Mouse (Mus musculus) adrenal gland, postnatal 4 days (tissue): Measurements from ENCODE around the gene Oxa1l. TPM values are rescaled to one million over a fixed set of nuclear protein-coding genes. Genes with fewer than 3 reads are reported as not detected.

Experiments
- DNase-seq, 2 experiments: peaks; one replicate each; pipeline ENCODE4 v3.0.0; 2021 to 2022; ENCODE audit warnings: low spot score in 2 of 2, mixed read lengths in 2 of 2
- total RNA-seq, 2 experiments: library from RNA; stranded (reverse); gene quantifications; 2 replicates each; pipeline ENCODE4 v1.2.3; 2021

Gene Oxa1l
- total RNA-seq, 2 experiments from 2014 or later, result 147 to 149 TPM

DNA sequence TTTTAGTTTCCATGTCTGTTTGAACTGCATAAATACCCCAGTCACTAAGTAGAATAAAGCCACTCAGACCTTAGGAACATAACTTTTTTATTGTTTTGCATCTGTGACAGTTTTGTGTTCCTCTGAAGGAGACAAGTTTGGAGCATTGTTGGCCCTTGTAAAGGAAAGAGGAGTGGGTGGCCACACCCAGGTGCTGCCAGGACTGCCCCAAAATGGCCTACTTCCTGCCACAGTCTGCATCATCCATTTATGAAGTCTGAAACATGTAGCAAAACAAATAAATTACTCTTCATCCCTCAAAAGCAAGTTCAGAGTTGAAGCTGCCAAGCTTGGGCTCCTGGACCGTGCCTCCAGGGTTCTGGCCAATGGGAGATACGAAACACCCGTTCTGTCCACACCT, 8.7 kb downstream of the Oxa1l start:
- no peak for DNase-seq

DNA sequence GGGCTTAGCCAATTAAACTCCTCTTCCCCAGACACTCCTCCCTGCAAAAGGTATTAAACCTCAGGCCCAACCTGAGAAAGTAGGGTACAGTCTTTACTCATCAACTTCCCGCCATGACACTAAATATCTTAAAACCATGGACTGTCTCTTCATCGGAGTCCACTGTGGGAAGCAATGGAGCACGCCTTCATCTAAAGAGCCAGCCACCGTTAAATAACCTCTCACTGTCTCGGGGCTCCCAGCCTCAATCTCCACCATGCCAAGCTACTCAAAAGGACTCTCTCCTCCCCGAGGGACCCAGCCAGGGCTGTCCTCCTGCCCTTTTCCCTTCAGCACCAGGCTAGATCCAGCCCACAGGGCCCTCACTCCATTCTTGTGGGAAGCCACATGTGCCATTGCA, 10.0 kb downstream of the Oxa1l start:
- no peak for DNase-seq

DNA sequence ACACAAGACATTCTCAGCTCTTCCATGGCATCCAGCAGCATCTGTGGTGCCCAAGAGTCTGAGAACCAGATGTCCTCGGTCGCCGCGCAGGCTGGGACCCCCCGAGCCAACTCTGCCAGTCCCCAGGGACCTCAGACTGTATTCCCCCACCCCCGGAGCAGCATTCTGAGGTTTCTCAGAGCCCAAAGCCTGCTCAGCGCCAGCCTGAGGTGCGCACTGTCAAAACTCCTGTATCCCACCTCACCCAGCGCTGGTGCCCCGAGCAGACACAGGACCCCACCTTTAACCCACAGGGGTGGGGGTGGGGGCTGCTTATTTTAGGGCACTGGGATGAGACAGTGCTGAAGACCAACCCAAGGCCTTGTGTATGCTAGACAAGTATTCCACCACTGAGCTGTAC, 10.8 kb downstream of the Oxa1l start:
- DNase-seq, result no peak

DNA sequence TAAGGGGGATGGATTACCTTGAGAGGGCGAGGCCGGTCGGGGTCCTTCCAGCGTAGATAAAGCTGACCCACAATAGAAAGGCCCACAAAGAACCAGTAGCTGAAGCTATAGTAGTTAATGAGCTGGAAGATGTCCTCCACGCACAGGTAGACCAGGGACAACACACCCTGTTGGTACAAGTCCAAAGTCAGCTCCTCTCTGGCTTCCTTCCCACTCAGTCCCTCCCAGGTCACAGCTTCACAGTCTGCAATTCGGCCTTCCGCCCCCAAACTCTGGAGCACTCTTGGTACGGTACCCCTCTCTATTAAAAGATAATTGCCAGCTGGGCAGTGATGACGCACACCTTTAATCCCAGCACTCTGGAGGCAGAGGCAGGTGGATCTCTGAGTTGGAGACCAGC, 12.3 kb downstream of the Oxa1l start:
- DNase-seq, result no peak

DNA sequence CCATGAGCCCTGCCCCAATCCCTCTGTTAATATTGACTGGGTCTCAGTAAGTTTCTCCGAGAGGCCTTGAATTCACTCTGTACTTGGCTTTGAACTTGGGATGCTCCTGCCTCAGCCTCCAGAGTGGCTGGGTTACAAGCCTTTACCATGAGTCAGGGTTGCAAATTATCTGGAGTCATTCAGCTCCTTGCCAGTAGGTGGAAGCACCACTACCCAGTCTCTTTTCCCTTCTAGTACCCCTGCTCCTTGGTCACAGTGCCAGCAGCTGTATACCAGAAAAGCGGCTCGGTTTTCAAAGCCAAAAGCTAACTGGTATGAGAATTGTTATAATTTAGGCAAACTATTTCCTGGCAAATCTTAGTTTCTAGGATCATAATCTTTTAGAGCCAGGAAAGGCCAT, 15.3 kb downstream of the Oxa1l start:
- no peak for DNase-seq

DNA sequence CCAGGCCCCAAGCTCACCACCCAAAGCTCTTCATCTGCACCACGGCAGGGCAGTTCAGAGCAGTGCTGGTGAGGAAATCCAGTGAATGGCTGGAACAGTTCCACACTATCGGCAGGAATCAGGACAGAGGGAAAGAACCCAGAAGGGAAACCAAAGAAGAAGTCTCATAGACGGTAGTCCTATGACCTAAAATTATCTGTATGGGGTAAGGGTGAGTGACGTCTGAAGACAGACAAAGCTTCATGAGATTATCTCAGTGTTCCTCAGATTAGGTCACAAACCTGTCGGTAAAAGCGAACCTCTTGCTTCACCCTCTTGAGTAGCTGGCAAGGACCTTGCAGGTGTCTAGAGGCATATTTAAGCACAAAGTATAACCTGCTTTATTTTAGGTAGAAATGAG, 16.5 kb downstream of the Oxa1l start:
- no peak for DNase-seq

DNA sequence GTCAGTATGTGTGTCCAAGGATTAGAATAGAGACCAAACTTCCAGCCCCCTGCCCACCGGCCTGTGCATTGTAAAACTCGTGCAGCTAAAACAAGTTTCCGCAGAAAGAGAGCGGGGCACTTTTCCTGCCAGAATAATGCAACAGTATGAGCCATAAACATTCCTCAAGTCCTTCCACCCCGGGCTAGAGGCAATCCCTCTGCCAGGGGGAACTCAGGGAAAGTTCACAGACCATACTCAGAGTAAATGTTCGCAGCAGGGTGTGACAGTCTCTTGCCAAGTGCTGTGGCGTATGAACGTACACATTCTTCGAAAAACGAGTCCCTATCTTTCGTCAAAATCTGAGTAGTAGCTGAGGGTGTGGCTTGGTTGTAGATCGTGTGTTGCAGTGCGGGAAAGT, 18.9 kb downstream of the Oxa1l start:
- DNase-seq, result no peak

DNA sequence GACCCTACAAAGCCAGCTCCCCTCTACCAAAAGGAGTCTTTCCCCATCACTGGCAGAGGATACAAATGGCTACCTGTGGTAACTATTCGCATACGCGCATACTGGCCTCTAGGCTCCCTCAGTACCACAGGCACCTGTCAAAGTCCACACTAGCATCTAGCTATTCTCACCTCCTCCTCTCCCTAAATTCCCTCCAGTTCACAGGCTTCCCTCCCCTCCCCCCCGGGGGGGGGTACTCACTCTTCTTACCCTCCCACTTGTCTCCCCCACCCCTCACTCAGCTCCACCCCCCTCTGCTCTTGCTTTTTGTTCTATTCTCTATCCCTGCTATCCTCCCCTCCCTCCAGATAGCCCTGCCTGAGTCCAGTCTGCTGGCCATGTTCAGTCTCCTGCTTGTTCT, 20.0 kb downstream of the Oxa1l start:
- DNase-seq, result no peak

DNA sequence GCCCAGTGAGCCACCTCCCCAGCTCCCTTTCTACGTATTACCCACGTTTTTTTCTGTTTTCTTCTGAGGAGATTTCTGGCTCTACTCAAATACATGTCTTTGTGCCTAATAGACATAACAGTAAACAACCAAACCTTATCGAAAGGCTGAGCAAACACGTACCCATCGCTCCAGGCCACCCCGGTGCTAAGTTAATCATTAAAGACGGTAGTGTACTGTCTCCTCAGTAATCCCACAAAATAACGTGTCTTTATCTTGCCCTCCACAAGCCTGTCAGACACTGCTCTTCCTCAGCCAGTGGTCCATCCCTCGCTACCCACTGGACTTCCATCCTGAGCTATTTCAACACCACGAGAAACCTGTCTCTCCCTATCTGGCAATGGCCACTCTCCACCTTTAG, 21.2 kb downstream of the Oxa1l start:
- DNase-seq, result no peak

DNA sequence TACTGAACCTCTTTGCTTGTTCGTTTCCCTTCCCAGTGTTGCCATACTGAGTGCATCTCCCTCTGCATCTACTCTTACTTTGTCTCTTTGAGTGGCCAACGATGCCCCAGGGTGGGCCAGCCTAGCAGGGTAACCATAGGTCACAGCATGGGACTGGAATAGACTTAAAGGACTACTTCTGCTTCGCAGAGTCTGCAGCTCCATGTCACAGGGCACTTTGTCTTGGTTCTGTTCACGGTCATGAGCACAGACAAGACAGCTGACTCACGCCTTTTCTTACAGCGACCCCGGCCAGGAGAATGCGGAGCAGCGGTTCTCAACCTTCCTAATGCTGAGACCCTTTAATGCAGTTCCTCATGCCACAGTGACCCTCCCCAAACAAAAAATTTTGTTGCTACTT, 22.0 kb downstream of the Oxa1l start:
- no peak for DNase-seq

DNA sequence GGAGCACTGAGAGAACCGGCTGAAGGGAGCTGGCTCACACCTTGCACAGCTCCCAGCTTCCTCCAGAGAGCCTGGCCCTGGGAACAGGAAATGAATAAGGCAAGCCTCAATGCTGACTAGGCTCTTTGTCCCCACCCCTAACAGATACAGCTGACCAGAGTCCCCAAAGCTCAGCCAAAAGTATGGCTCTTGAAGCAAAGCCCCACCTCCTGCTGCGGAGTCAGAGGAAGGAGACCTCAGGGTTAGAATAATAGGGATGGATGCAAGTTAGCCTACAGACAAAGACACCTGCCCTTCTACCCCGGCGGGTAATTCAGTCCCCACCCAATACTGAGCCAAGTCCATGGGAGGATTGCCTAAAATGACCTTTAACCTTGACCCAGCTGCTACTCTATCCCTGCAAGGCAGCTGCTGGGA, 22.7 kb downstream of the Oxa1l start:
- no peak for DNase-seq

DNA sequence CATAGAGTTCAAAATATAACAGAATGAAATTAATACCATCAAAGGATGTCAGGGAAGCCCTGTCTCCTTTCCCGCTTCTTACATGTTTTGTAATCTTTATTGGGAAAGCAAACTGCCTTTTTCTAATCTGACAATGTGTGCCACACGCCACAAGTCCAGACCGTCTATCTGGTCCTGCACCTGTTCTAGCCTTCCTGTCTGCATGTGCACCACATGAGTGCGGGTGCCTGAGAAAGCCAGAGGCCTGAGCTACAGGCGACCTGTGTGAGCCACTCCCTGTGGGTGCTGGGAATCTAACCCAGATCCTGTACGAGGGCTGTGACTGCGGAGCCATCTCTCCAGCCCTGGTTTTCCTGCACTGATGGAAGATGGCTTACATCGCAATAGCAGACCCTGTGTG, 23.8 kb downstream of the Oxa1l start:
- DNase-seq, result no peak

DNA sequence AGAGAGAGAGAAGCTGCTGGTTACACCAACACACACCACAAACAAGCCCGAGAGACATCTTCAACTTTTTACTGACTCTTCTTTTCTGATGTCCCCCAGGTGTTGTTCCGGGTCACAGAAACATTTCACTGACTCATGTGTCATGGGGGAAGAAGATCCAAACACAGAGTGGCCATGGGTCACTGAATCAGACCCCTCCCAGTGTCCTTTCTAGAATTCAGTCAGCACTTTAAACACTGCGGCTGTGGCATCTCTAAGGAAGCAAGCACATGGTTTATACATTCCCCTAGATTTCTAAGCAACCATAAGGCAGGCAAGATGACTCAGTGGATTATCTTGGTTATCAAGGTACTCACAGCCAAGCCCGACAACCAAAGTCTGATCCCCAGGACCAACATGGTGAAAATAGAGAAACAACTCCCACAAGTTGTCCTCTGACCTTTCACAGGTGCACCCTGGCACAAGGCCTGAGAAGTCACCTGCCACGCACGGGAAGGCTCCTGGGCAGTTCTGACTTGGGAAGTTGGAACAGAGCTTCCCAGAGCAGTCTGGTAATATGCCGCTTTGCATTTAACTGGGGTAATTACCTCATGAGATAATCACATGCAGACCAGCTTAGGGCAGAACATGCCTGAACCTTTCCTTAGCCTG, 25.5 kb downstream of the Oxa1l start:
- DNase-seq, result no peak

DNA sequence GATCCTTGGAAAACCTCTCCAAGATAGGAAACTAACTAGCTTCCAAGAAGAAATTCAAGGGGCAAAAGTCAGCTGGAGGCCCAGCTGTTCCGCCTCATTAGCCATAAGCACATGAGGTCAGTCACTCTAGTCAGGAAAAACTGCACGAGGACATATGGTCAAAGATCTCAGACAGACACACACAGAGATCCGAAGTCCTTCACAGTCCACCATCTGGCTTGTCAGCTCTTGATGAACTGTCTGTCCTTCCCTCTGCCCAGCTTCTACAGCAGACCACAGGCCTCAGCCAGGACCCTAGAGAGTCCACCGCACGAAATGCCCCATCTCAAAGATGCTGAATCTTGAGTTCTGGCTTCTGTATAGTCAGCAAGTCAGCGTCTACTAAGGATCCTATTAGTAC, 26.9 kb downstream of the Oxa1l start:
- DNase-seq, result no peak

DNA sequence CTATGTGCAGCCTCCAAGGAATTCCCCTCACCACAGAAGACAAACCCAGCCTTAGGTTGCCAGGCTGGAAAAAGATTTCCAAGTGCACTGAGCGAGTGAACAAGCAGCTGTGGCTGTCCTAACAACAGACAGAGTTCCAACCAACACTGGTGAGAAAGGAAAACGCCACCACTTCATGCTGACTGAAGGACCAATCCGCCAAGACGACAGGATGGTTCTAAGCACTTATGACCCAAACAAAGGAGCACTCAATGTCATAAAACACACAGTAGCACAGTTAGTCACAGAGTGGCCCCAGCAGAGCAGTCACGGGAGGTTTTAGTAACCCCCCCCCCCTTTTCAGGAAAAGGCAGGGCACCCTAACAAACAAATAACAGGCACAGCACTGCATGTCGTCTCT, 30.2 kb downstream of the Oxa1l start:
- DNase-seq, result no peak

DNA sequence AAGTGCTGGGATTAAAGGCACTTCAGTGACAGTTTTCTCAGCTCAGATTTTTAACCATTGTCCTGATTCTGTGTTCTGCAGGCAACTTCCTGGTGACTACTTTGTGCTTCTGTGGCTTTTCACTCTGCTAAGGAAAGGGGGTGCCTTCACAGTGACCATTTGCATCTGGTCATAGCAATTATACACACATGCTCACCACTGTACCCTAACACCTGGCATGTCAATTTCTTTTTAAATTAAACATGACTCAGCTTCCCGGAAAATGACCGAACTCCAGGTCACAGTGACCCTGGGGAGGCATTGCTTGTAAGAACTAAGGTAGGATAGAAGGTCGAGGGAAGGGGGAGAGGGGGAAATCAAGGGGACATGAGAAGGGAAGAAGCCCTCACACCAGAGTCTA, 33.2 kb downstream of the Oxa1l start:
- no peak for DNase-seq

DNA sequence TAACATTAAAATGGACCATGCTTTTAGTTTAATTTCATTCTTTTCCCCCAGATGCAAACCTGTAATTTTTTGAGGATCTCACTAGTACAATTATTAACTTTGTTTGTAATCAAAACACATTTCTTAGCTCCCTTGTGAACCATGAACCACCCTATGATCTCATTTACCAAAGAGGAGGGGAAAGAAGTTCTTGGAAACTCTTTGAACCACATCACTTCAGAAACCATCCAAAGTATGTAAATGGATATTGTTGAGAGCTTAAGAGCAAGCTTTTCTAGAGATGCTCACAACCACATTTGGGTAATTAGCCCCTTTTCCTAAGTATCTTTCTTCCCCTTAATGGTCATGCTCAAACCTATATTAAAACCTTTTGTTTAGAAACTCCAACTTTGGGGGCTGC, 33.7 kb downstream of the Oxa1l start:
- no peak for DNase-seq

DNA sequence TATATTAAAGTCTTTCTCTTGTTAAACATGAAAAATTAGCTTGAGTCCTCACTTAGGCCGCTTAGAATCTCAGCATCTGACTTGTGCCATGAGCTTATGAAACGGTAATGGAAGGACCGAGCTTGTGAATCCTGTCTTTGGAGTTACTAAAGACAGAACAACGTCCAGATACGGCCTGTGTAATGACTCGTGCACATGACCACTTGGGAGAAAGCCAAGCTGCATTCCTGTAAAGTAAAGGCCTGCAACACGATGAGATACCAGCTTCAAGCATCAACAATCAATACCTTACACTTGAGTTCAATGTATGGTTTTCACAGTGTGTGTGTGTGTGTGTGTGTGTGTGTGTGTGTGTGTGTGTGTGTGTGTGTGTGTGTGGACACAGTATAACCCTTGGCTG, 36.1 kb downstream of the Oxa1l start:
- DNase-seq, result no peak

DNA sequence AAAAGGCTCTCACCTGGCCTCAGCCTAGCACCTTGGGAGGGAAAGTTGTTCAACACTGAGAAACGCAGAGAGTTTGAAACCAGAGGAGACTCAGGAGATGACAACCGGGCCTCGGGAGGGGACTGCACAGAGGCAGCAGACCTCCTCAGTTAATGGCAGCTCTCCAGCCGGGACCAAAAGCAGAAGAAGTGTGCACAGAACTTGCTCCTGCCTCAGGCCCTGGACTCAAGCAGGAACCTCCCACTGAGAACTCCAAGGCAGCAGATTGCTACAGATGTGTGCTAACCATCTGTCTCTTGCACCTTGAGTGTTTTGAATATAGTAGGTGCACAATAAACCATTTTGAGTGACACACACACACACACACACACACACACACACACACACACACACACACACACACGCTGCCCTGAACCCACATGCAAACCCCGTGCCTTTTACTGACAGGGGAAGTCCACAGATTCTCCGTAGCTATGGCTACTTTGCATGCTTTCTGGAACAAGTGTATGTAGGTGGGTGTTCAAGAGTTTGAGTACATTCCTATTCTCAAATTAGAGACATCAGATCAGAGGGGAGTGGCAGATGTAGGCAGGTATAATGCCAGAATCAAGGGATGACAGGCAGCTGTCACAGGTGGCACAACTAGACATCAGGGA, 37.4 kb downstream of the Oxa1l start:
- DNase-seq, result no peak

DNA sequence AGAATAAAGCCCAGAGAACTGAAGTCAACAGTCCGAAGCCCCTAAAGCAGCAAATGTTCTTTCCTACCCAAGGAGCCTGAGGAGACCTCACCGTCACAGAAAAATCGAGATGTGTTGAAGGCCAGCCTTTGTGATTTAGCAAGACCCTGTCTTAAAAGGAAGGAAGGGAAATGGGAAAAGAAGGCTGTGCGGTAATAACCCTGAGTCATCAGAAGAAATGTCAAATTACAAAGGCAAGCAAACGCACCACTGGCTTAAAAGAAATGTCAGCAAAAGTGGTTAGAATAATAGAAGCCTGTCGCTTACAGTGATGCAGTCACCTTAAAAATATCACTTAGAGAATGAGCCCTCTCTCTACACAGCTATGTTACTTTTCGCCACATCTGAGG, 37.9 kb downstream of the Oxa1l start:
- no peak for DNase-seq

DNA sequence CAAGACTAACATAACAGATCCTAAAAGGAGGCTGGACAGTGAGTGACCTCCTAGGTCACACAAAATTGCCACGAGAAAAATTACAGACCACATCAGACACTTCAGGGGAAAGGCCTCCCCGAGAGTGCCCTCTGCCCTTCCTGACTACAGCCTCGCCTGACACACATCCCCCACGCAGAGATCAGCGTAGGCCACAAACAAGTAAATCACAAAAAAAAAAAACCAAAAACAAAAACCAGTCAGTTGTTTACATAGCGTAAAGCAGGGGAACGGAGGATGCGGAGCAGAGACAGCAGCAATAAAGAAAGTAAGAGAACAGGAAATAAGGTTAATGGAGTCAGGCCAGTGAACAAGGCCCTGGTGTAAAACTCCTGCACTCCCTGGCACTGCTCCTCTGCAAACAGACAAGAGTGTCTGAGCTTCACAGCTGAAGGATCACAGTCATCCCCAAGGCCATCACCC, 38.3 kb downstream of the Oxa1l start:
- no peak for DNase-seq

DNA sequence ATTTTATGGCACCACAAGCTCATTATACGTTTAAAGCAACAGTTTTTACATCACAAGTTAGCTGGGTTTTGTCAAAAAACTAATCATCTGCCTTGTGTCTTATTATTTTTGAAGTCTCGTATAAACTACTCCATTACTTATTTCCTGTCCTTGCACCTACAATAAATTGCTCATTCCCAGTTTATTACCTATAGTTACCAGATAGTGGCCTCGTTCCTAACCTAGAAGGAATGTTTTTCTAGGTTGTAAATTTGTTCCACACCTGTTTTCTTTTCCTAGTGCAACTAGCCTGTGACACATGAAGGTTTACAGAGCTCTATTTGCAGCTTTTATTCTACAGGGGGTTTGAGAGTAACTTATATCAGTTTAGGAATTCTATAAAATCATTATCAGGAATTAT, 41.1 kb downstream of the Oxa1l start:
- no peak for DNase-seq

DNA sequence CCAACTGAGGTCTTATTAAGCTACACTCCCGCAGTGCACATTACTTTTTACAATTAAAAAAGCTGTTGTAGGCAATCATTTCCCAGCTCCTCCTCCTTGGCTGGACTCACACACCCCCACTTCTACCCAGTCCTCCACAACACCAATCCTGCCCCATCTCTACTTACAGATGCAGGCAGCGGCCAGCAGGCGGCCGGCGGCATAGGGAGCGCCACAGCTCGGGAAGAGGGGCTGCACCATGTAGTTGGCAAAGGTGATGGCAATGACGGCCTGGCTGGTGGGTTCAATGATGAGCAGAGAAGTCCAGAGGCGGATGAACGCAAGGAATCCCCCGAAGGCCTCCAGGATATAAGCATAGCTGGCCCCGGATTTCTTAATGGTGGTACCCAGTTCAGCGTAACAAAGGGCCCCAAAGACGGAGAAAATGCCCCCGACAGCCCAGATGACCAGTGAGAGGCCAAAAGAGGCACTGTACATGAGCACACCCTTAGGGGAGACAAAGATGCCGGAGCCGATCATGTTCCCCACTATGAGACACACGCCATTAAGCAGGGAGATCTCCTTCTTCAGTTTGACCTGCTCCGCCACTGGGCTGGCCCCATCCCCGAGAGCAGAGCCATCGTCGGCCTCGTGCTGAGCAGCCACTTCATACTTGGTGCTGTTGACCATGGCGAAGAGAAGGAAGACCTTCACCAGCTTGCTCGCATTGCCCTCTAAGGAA, 47.9 kb downstream of the Oxa1l start:
- no peak for DNase-seq
